Mouse (Mus musculus) urinary bladder, adult 18-20 months (tissue): ENCODE data around the gene Pard3b.
A peak's percentile ranks its signal among the peaks of the same experiment; 100 is the strongest.
"Not testable (repeated sequence)": the region's sequence is repeated elsewhere in the genome, so short reads cannot be mapped to it uniquely, and the experiment has no call there.

Experiments used
- DNase-seq, 2 experiments: peaks; one replicate each; pipeline ENCODE4 v3.0.0; 2022; ENCODE audit warnings: low spot score in 2 of 2, mixed read lengths in 2 of 2

The Pard3b gene

GRCm38 (mm10) chr1:62576939-62577590, 938.4 kb downstream of the Pard3b start:
- DNase-seq: no peak

GRCm38 (mm10) chr1:62579024-62579765, 940.6 kb downstream of the Pard3b start:
- DNase-seq: peak in 1 of 2 experiments; percentile 5

- DNase-seq: no peak
These were observed 941.8 kb downstream of the Pard3b start for GRCm38 (mm10) chr1:62580314-62580935.

DNA sequence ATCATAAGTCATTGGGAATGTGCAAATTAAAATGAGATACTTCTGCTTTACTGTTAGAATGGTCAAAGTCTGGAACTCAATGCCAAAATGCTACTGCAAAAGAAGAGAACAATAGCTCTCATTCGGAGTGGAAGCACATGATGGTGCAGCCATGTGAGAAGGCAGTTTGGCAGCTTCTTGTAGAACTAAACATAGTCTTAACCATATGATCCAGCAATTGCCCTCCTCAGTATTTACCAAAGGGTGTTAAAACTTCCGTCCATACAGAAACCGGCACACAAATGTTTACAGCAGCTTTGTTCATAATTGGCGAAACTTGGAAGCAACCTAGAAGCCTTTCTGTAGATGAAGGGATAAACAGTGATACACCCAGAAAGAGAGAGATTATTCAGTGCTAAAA, 943.9 kb downstream of the Pard3b start:
- DNase-seq: no peak

DNA sequence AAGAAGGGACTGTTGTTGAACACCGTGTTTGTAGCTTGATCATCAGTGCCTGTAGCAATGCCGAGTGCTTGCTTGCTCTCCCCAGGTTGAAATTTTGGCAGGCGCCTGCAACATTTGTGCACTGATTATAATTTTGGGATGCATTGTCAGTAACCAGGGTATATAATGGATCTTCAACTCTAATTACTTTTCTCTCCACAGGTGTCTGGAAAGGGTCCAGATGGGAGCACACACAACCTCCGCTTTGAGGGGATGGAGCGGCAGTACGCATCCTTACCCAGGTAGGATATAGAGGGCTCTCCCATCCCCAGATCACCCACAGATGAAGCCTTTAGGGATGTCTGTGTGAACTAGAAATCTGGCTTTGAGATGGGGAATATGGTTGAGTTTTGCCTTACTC, 948.9 kb downstream of the Pard3b start:
- no peak for DNase-seq

DNA sequence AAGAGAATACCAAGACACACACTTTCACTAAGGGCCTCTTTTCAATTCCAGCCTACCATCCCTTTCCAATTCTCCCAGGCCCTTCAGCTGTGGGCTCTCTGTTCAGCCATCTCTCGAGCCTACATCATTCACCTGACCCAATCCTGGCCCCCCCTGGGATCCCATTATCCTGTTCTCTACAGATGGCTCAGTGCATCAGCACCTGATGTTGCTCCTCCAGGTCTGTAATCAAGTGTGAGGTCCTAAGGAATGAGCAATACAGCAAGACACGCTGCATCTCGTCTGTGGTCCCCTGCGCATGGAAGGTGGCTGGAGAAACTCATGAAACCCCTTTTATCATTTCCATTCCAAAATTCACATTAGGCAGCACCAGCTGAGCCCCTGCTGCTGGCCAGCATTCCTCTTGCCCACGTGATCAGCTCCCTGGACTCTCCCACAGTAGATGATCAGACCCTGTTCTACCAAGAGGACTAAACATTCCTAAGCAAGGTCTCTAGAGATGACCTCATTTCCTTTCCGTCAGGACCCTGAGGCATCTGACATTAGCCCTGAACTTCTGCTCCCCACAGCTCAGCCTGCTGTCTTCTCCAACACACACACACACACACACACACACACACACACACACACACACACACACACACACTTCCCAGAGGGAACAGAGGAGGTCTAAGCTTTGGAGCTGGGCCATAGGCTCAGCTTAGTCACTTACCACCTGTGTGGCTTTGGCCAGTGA, 952.8 kb downstream of the Pard3b start:
- no peak for DNase-seq

- no peak for DNase-seq
These were observed 956.8 kb downstream of the Pard3b start for GRCm38 (mm10) chr1:62595401-62595800.

DNA sequence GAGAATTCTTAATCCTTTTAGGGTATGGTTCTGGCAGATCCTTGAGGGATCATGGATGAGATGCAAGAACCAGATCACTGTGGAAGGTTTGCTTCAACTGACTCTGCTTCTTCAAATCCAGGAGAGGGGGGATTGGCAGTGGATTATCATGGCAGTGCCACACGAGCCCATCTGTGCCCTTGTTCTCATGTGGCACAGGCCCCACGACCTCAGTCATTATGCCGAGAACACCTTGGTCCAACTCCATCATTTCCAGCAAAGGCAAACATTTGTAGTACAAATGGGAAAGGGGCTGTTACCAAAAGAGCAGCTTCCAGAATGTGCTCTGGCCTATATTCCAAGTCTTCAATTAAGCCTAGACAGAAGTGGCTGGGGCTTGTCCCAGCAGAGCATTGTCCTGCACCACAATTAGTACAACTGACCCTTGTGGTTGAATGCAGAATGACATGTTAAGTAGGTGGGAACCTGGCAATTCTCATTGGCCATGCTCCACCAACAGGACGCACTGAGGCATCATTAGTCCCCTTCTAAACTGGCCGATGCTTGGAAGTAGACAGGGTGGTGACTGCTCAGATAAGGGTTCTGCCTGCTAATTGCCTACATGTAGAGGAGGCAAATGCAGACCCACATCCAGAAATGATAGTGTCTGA, 959.3 kb downstream of the Pard3b start:
- no peak for DNase-seq

GRCm38 (mm10) chr1:62598551-62598950, 959.9 kb downstream of the Pard3b start:
- DNase-seq: no peak

DNA sequence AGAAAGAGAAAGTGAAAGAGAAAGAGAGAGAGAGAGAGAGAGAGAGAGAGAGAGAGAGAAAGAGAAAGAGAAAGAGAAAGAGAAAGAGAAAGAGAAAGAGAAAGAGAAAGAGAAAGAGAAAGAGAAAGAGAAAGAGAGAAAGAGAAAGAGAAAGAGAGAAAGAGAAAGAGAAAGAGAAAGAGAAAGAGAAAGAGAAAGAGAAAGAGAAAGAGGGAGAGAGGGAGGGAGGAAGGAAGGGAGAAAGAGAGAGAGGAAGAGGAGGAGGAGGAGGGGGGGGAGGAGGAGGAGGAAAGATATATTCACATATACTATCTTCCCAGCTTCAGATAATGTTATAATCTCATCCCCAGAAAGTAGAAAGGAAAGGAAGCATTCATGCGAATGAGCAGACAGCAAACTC, 966.0 kb downstream of the Pard3b start:
- DNase-seq: not testable (repeated sequence)

GRCm38 (mm10) chr1:62618109-62618665, 979.6 kb downstream of the Pard3b start:
- no peak for DNase-seq

DNA sequence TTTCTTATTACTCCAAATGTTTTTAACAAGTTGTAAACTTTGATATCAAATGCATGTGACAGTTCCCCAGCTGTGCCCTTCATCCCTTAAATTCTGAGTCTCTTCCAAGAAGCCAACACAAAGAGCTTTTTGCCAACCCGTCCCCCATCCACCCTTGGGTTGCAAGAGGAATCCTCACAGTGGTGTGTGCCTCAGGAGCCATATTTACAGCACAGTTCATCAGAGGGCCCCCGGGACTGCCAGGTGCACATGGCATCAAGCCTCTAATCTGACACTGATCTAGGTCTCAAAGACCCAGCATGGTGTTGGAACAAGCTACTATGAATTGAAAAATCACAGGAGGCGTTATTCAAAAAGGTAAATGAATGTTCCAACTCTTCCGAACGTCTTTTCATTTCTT, 980.8 kb downstream of the Pard3b start:
- DNase-seq: no peak

GRCm38 (mm10) chr1:62622447-62622846, 983.8 kb downstream of the Pard3b start:
- DNase-seq: no peak

GRCm38 (mm10) chr1:62624166-62624565, 985.5 kb downstream of the Pard3b start:
- no peak for DNase-seq

DNA sequence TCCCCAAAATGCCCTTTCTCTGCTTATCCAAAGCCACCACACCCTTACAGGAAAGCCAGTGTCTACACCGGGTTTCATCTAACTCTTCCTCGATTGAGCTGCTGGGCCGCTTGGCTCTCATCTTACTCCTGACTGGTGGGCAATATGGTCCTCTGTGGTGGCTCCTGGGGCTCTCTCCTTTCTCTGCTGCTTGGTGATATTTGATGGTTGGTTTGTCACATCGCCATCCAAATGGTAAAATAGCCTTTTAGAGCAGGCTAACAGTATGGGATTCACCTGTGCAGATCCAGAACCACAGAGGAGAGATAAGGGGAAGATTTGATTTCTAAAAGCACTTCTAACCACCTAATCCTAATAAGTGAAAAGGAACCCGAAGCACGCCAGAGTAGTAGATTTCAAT, 986.2 kb downstream of the Pard3b start:
- no peak for DNase-seq

- DNase-seq: no peak
These were observed 986.7 kb downstream of the Pard3b start for GRCm38 (mm10) chr1:62625332-62625731.

DNA sequence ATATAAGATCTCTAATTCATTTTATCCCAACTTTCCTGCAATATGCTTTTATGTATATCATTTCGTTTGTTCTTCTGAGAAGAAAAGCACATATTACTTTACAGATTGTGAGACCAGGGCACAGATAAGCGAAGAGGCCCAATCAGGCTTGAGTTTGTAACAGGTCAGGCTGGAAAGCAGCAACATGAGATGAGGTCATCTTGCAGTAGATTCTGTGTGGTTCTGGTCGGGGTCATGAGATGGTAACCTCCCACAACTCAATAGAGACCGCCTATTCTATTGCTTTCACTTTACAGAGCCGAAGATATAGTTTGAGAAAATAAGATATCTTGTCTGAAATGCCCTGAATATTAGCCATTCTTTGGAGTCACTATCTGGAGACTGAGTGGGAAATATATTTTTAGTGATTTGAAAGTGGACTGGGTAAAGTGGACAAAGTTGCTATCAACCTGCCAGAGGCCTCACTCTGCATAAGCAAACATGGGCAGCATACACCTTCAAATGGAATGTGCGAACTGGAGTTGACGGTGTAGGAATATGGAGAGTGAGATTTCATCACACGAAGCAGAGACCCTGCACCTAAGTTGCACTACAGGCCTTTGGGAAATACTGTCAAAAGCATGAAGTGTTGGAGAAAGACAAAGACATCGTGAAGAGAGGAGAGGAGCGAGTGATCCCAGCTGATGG, 987.3 kb downstream of the Pard3b start:
- no peak for DNase-seq

DNA sequence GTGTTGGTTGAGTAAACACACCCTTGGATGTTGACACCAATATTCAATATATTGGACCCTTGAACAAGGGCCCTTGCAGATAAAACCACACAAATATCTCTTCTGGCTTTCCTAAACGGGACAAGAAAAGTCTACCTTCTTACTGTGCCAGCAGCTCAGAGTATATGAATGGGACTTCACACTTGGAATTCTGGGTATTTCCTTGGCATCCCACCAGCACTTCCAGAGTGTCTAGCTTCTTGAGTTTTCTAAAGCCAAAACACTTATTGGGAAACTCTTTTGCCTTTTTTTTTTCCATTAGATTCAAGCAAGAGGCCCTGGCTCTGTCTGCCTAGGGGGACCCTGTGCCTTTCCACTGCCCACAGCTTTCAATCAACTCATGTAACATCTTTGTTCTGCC, 991.3 kb downstream of the Pard3b start:
- DNase-seq: no peak

- DNase-seq: no peak
These were observed 993.1 kb downstream of the Pard3b start for GRCm38 (mm10) chr1:62631511-62632305.

DNA sequence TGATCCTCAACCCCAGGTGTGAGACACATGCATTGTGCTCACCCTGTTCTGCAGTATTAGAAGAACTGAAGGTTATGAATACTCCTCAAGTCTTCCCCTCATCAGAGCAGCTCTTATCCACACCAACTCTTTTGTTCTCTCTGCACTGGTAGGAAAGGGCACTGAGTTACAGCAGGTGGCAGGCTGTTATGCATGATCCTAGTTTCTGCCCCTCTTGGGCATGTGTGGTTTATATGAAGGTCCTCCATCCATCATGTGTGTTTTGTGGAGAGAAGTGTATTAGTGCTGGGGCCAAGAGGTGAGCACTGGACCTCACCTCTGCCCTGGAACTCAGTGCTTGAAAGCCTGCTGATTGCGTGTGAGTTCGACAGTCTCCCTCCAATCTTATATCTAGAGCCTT, 994.3 kb downstream of the Pard3b start:
- no peak for DNase-seq
